Mouse (Mus musculus) thymus, postnatal 10 days (tissue): ENCODE data around the gene Tgfbr3.
A peak's percentile ranks its signal among the peaks of the same experiment; 100 is the strongest.

Experiments used
- DNase-seq, 2 experiments: peaks; one replicate each; pipeline ENCODE4 v3.0.0; 2021; ENCODE audit warnings: low spot score in 2 of 2

Gene Tgfbr3

GRCm38 (mm10) chr5:107110880-107111520, 178.4 kb downstream of the Tgfbr3 start:
- no peak for DNase-seq

- DNase-seq = no peak
Measured at GRCm38 (mm10) chr5:107110089-107110879, 179.1 kb downstream of the Tgfbr3 start.

GRCm38 (mm10) chr5:107109416-107109815, 180.0 kb downstream of the Tgfbr3 start:
- DNase-seq = no peak

- DNase-seq = no peak
Measured at GRCm38 (mm10) chr5:107106793-107107192, 182.6 kb downstream of the Tgfbr3 start.

GRCm38 (mm10) chr5:107106139-107106538, 183.3 kb downstream of the Tgfbr3 start:
- DNase-seq = no peak

- no peak for DNase-seq
Measured at GRCm38 (mm10) chr5:107103591-107103990, 185.8 kb downstream of the Tgfbr3 start.

GRCm38 (mm10) chr5:107102916-107103315, 186.5 kb downstream of the Tgfbr3 start:
- DNase-seq = no peak

GRCm38 (mm10) chr5:107101684-107102083, 187.7 kb downstream of the Tgfbr3 start:
- no peak for DNase-seq

- peak; percentile 13 to 40 for DNase-seq
Measured at GRCm38 (mm10) chr5:107101135-107101534, 188.3 kb downstream of the Tgfbr3 start.

GRCm38 (mm10) chr5:107099634-107100033, 189.8 kb downstream of the Tgfbr3 start:
- DNase-seq = no peak

GRCm38 (mm10) chr5:107099076-107099475, 190.4 kb downstream of the Tgfbr3 start:
- no peak for DNase-seq

- DNase-seq = no peak
Measured at GRCm38 (mm10) chr5:107098007-107098406, 191.4 kb downstream of the Tgfbr3 start.

- no peak for DNase-seq
Measured at GRCm38 (mm10) chr5:107097314-107097713, 192.1 kb downstream of the Tgfbr3 start.

- DNase-seq = no peak
Measured at GRCm38 (mm10) chr5:107094233-107094632, 195.2 kb downstream of the Tgfbr3 start.

- DNase-seq = no peak
Measured at GRCm38 (mm10) chr5:107093253-107093652, 196.2 kb downstream of the Tgfbr3 start.

- DNase-seq = peak; percentile 20 to 24
Measured at GRCm38 (mm10) chr5:107092137-107092536, 197.3 kb downstream of the Tgfbr3 start.

GRCm38 (mm10) chr5:107089966-107090365, 199.5 kb downstream of the Tgfbr3 start:
- no peak for DNase-seq

- no peak for DNase-seq
Measured at GRCm38 (mm10) chr5:107087829-107088808, 201.3 kb downstream of the Tgfbr3 start.

- DNase-seq = no peak
Measured at GRCm38 (mm10) chr5:107087291-107087690, 202.1 kb downstream of the Tgfbr3 start.

GRCm38 (mm10) chr5:107086166-107086565, 203.3 kb downstream of the Tgfbr3 start:
- DNase-seq = no peak

GRCm38 (mm10) chr5:107084431-107084830, 205.0 kb downstream of the Tgfbr3 start:
- DNase-seq = no peak

GRCm38 (mm10) chr5:107082011-107082410, 207.4 kb downstream of the Tgfbr3 start:
- DNase-seq = no peak
